Mouse (Mus musculus) liver, embryonic 14.5 days (tissue): ENCODE measurements around the gene Nedd1.

ENCODE experiments used
- CTCF ChIP-seq: IDR thresholded peaks from 2 replicates; pipeline ENCODE4 v1.5.1; 2016; ENCODE audit warnings: antibody characterized with exemption, low read depth, control low read depth
- EP300 ChIP-seq: IDR thresholded peaks from 2 replicates; pipeline ENCODE4 v1.6.1; 2016; ENCODE audit warnings: antibody characterized with exemption, low read depth

GRCm38 (mm10) chr10:92754359-92754758 is 32.1 kb upstream of the Nedd1 start:
- no peak for TF ChIP-seq CTCF
- TF ChIP-seq EP300 = no peak
